Mouse (Mus musculus): ENCODE data around the gene Add3.
A peak's percentile ranks its signal among the peaks of the same experiment; 100 is the strongest.

The Add3 gene

GRCm38 (mm10) chr19:53140044-53140803 lies at the start of gene Add3:
Gene Add3 (plus strand): TSS chr19:53140443.
- peak; percentile 25 to 26 for DNase-seq

GRCm38 (mm10) chr19:53090677-53091076 lies 49.6 kb upstream of the Add3 start:
- DNase-seq = no peak

GRCm38 (mm10) chr19:53092251-53092650 lies 48.0 kb upstream of the Add3 start:
- DNase-seq = no peak

- no peak for DNase-seq
Observed at GRCm38 (mm10) chr19:53093294-53093693, 46.9 kb upstream of the Add3 start.

GRCm38 (mm10) chr19:53094684-53095083 lies 45.6 kb upstream of the Add3 start:
- no peak for DNase-seq

- DNase-seq = no peak
Observed at GRCm38 (mm10) chr19:53101374-53102300, 38.6 kb upstream of the Add3 start.

GRCm38 (mm10) chr19:53105374-53106090 lies 34.7 kb upstream of the Add3 start:
- peak in 1 of 2 experiments; percentile 12 for DNase-seq

GRCm38 (mm10) chr19:53106952-53107351 lies 33.3 kb upstream of the Add3 start:
- DNase-seq = no peak

- no peak for DNase-seq
Observed at GRCm38 (mm10) chr19:53107361-53108247, 32.6 kb upstream of the Add3 start.

- no peak for DNase-seq
Observed at GRCm38 (mm10) chr19:53111996-53112590, 28.1 kb upstream of the Add3 start.

GRCm38 (mm10) chr19:53119255-53119795 lies 20.9 kb upstream of the Add3 start:
- DNase-seq = no peak

GRCm38 (mm10) chr19:53120483-53120882 lies 19.8 kb upstream of the Add3 start:
- no peak for DNase-seq

- DNase-seq = no peak
Observed at GRCm38 (mm10) chr19:53122641-53123241, 17.5 kb upstream of the Add3 start.

GRCm38 (mm10) chr19:53123301-53123700 lies 16.9 kb upstream of the Add3 start:
- no peak for DNase-seq

- DNase-seq = no peak
Observed at GRCm38 (mm10) chr19:53125679-53126078, 14.6 kb upstream of the Add3 start.

GRCm38 (mm10) chr19:53126546-53126945 lies 13.7 kb upstream of the Add3 start:
- DNase-seq = no peak

GRCm38 (mm10) chr19:53127320-53128291 lies 12.6 kb upstream of the Add3 start:
- no peak for DNase-seq

GRCm38 (mm10) chr19:53128494-53129337 lies 11.5 kb upstream of the Add3 start:
- no peak for DNase-seq
